Mouse (Mus musculus) left cerebral cortex, postnatal 14 days (tissue): ENCODE measurements around the gene Hist1h2ae. TPM values are rescaled to one million over a fixed set of nuclear protein-coding genes. Genes with fewer than 3 reads are reported as not detected.
A peak's percentile ranks its signal among the peaks of the same experiment; 100 is the strongest.
"Not testable (repeated sequence)": the region's sequence is repeated elsewhere in the genome, so short reads cannot be mapped to it uniquely, and the experiment has no call there.

Experiments used
- DNase-seq, 2 experiments: peaks; one replicate each; pipeline ENCODE4 v3.0.0; 2021 to 2022; ENCODE audit warnings: low spot score in 2 of 2, mixed read lengths in 1 of 2
- intact Hi-C: fragments of 180-260 bp; cut with DNase I; formaldehyde crosslinking; loops from one replicate; pipeline ENCODE4 v1.15.1; 2025
- long read RNA-seq, 2 experiments: library from polyadenylated mRNA; stranded (forward); transcript quantifications; one replicate each; pipeline ENCODE4 v2.0.0; 2021
- total RNA-seq, 2 experiments: library from RNA; stranded (reverse); gene quantifications; 2 replicates each; pipeline ENCODE4 v1.2.3; 2021

Hist1h2ae gene
- 10 to 100 TPM in 1 of 2 experiments, 1 to 10 TPM in 1; 8.2 to 10.1 TPM for total RNA-seq
- long read RNA-seq, experiment 1 = 0 reads
- long read RNA-seq, experiment 2 = 0 reads

DNA sequence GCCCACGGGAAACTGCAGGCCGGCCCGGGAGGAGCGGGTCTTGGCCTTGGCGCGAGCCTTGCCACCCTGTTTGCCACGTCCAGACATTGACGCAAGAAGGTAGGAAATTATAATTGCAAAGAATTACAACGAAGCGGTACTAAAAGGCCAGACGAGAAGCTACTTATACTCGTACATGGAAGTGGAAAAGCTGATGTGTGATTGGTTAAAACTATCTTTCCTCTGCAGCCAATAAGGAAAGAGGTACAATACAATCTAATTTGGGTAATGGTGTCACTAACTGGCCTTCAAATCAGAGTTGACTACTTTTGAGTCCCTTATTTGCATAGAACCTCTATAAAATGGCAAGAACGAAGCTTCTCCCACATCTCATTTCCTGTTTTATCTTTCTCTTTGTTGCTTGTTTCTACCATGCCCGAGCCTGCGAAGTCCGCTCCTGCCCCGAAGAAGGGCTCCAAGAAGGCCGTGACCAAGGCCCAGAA lies at the start of gene Hist1h2ae, which contains the start of gene Hist1h2bg:
Gene Hist1h2ae (minus strand): TSS at position 199 of the 482 bp plus-strand sequence.
Gene Hist1h2bg (plus strand): TSS at position 375 of the 482 bp plus-strand sequence.
- intact Hi-C loops = no loop called here
- DNase-seq = peak; percentile 76 to 95

- DNase-seq = peak in 1 of 2 experiments; percentile 2
- intact Hi-C loops = loop anchor here (5.0 kb wide), 2 partner anchors 77 to 117 kb away; partner anchors contain the start of genes Hist1h1c, Hist1h1t and Hist1h4c
Measured at GRCm38 (mm10) chr13:23620056-23620732, 49.2 kb upstream of the Hist1h2ae start.

DNA sequence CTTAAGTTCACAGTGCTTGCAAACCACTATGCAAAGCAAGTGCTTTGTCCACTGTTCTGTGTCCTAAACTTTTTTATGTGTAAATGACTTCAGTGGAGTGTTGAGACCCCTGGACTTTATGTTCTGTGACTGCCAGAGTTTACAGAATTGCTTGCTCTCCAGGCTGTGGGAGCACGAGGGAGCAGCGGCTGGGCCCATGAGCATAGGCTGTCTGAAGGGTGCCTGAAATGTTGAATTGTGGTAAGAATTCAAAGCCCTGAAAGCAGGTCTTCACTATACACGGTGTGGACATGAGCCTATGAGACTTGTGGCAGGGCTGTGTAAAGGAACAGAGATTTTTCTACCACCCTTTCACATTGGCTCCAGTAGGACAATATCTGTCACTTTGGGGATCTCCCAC lies 40.6 kb upstream of the Hist1h2ae start:
- DNase-seq = no peak
- intact Hi-C loops = no loop called here

GRCm38 (mm10) chr13:23610393-23610792 lies 39.4 kb upstream of the Hist1h2ae start:
- intact Hi-C loops = no loop called here
- DNase-seq = no peak

DNA sequence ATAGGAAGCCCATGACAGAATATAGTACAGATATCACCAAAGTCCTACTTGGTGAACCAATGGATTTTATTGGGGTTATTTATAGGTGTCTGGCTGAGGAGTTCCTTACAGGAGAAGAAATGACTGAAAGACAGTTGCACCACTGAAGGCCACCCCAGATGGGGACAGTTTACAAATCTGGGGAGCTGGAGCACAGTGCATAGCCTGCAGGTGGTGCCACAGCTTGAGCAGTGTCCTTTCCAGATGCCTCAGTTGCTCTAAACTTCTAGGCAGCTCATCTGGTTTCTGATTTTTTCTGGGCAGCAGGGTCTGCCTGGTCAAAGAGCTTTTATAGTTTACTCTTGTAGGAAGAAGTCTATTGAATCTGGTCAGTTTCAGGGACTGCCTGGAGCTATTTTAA lies 38.8 kb upstream of the Hist1h2ae start:
- intact Hi-C loops = no loop called here
- DNase-seq = no peak

DNA sequence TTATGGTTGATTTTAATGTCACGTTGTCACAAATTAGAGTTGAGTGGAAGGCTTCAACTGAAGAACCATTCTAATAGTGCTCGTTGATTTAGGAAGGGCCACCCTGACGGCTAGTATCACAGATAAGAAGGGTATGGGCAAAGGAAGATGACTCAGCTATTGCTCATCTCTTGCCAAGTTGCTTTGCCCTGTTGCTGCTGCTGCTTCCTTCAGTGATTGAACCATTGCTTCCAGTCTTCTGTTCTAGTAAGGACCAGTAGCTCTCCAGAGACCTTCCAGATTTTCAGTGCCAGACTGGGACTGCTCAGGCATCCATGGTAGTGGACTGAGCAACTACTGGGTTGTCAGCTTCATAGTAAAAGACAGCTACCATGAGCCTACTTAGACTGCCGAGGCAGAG lies 38.2 kb upstream of the Hist1h2ae start:
- DNase-seq = no peak
- intact Hi-C loops = no loop called here

- no peak for DNase-seq
- intact Hi-C loops = no loop called here
Measured at GRCm38 (mm10) chr13:23605052-23605451, 34.0 kb upstream of the Hist1h2ae start.

DNA sequence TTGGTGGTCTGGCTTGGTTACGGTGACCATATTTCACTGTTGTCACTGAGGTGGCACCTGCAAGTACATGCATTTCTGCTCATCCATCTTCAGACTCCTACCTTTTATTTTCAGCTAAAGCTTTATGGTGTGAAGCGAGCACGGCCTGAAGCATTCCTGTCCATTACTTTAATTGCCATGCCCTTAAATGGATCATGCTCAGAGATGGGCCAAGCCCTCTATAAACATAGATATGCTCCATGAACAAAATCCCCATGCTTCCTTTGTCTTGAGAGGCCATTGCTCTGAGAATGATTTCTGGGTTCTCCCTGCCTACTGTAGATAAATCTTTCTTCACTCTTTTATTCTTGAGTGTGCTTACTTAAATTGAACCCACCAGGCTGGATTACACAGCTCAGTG lies 33.4 kb upstream of the Hist1h2ae start:
- intact Hi-C loops = no loop called here
- DNase-seq = no peak

GRCm38 (mm10) chr13:23603182-23603699 lies 32.2 kb upstream of the Hist1h2ae start:
- intact Hi-C loops = no loop called here
- DNase-seq = no peak

GRCm38 (mm10) chr13:23597957-23598356 lies 26.9 kb upstream of the Hist1h2ae start:
- intact Hi-C loops = loop anchor here (1.0 kb wide), 1 partner anchor 12 kb away; no protein-coding TSS in a partner anchor
- peak; percentile 56 to 79 for DNase-seq

DNA sequence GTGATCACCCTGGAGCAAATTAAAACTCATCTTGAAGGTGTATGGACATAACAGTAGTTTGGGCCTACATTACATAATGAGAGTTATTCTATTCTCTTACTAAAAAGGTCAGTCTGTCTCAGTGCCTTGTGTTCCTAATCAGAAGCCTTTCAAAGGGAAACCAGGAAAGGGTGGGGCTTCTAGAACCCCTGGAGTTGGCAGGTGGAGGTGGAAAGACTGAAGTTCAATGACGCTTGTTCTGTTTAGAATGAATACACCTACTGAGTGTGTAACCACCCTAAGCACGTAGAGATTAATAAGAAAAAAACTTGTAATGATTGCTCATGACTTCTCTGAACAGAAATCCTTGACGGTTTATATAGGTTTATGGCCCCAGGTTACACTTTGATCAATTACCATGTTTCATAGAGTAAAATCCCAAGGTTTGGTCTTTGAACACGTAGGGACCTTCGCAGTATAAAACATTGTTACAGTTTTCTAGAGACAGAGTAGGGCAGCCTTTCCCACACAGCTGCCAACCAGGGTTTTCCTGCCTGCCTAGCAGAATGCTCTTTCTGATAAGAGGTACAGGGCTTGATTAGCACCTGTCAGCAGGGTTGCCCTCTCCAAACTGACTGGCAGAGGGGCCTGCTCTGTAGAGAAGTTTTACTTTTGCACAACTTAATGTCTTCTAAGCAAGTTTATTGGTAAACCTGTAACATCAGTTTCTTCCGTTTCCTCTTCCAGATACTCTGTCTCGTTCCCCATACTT lies 24.8 kb upstream of the Hist1h2ae start:
- intact Hi-C loops = no loop called here
- no peak for DNase-seq

DNA sequence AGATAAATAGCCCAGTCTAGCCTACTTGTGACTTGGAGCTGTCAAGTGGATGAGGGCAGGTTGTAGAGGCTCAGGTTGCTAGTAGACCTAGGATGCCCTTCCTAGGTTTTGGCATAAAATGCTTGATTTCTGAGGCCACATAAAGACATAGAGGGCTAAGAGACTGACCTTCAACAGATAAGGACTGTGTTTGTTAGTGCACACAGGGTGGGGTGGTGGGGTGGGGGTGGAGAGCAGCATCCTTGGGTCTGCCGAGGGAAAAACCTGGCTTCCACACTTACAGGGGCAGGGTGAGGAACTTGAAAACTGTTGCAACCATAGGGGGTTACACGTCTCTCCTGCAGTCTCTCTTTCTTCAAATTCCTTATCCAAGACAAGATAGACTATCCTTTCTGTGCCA lies 24.2 kb upstream of the Hist1h2ae start:
- DNase-seq = no peak
- intact Hi-C loops = no loop called here

- intact Hi-C loops = no loop called here
- DNase-seq = no peak
Measured at GRCm38 (mm10) chr13:23593051-23593770, 22.2 kb upstream of the Hist1h2ae start.

GRCm38 (mm10) chr13:23592614-23593013 lies 21.6 kb upstream of the Hist1h2ae start:
- intact Hi-C loops = no loop called here
- DNase-seq = no peak

DNA sequence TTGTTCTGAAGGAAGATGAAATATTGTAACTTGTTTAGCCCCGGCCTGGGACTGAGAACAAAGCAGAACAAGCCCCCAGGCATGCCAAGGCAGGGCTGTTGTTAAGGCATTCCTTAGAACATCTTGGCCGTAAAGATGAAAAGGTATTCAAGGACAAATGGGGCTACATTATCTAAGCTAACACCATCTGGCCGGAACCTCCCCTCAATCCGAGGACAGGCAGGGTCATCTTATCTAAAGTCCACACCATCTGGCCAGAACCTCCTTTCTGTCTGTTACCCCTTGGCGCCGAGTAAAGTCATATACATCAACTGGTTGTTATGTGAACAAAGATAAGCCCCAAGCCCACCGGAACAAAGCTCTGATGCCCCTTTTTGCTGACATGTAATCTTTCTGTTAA lies 20.9 kb upstream of the Hist1h2ae start:
- DNase-seq, intact Hi-C loops: not testable (repeated sequence)

DNA sequence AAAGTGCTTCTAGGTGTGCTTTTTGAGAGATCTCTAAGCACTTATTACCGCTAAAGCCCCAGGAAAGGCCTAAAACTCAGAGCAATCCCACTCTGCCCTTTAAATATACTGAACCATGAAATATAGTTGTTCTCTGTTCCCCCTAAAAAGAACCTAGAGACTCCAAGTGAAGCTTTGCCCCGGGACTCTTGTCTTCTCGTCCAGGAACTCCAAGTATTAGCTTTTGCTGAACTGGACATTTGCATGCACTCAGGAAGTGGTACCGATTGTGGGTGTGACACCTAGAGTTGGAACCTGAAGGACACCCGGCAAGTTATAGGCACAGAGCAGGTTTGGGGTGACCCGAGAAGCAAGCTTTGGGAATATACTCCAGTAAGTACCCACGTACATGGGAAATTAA lies 20.2 kb upstream of the Hist1h2ae start:
- intact Hi-C loops = no loop called here
- DNase-seq = no peak

DNA sequence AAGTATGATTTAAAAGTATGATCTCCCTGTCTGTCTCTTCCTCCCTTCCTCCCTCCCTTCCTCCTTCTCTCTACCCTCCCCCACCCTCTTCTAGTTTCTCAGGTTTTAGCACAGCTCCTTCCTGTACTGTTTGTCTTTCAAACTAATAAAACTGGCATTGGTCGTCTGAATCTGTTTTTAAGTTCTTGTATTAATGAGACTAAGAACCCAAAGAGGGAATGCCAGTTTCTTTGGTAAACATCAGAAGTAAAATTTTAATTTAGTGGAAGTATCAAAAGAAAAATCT lies 15.9 kb upstream of the Hist1h2ae start:
- DNase-seq = no peak
- intact Hi-C loops = loop anchor here (1.0 to 2.0 kb wide), 2 partner anchors 11 to 32 kb away; no protein-coding TSS in a partner anchor

DNA sequence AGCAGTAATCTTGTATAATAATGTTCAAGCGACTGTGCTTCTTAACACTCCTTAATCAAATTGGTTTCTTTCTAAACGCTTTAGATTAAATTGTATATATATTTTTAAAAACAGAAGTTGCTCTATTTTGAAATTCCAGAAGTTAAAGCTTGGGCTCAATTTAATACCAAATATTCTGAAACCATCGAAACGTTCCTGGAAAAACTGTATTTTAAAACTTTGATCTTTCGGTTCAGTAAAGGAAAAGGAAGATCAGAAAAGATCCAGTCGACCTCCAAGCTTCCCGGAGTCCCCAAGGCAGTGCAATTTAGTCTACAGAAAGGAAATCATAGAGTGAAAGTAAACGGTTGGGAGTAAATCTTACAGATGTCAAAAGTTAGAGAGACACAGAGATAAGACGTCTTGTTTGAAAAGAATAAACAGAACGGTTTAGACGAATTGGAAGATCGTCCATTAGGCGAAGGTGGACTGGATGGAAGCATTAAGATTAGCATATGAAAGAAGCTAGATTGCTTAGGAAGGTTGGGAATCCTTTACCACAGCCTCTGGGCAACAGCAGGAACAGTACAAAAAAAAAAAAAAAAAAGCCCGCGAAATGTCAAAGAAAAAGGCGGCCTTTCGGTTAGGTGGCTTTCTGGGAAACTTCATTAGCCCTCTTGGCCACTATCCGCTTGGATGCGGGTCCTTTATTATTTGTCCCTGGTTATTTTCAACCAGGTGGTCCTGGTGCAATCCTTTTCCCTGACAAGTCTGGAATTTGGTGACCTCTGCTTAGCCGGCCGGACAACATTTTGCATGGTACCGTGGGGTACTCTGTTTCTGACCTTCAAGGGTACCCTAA lies 15.3 kb upstream of the Hist1h2ae start:
- DNase-seq = no peak
- intact Hi-C loops = loop anchor here (1.0 to 2.0 kb wide), 2 partner anchors 12 to 32 kb away; no protein-coding TSS in a partner anchor
